ENCODE assay signal across 9 mouse cellular contexts in the genomic region with DNA sequence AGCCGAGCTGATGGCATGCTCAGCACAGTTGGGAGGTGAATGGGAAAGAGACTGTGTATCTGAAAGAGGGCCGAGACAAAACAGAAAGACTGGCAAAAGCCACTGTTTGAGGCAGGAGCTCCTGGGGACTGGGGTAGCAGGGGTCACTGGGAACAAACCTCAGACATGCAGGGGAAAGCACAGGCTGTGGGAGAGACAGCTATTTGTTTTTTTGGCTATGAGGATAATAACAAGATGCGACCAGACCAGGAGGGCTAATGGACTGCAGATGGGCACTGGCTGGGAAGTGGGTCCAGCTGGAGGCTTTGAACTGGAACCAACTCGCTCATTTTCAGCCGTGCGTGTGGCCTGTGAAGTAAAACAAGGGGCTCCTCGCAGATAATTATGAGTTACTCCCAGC. TPM values are rescaled to one million over a fixed set of nuclear protein-coding genes. Genes with fewer than 3 reads are reported as not detected.
DNase-seq lines count a peak whose midpoint lies in the region; ATAC-seq and TF ChIP-seq lines count a peak whose summit lies in the region.
"Had no signal": no experiment of that assay in that cellular context is flagged by ENCODE, and none has a peak within 500 bp of the region (broad histone marks: within the 10 kb centered on the region; RNA-seq: fewer than 3 reads in every experiment).

No protein-coding gene starts in this region.

- H3K4me3 ChIP-seq in lung, embryonic 16.5 days (ENCODE audit: low read length), result no peak overlapping the region
- H3K4me3 ChIP-seq in lung, postnatal 0 days (ENCODE audit: low read depth, low read length), result no peak overlapping the region
- H3K4me3 ChIP-seq in embryonic facial prominence, embryonic 10.5 days, result no peak overlapping the region
- H3K4me3 ChIP-seq in hindbrain, embryonic 15.5 days, result no peak overlapping the region
- no peak overlapping the region for H3K4me3 ChIP-seq in thymus, adult 2 months (ENCODE audit: control insufficient read depth, insufficient read depth, low read length)
- H3K4me3 ChIP-seq: heart, embryonic 15.5 days had no signal

- H3K36me3 ChIP-seq in lung, embryonic 16.5 days (ENCODE audit: control insufficient read depth, insufficient read depth, low read length), result peaks cover 2% of the 10 kb centered on the region
- peaks cover 5% of the 10 kb centered on the region; the same call in 1 of the 2 replicates for H3K36me3 ChIP-seq in lung, postnatal 0 days (ENCODE audit: insufficient read depth, low read length)
- H3K36me3 ChIP-seq in embryonic facial prominence, embryonic 10.5 days (replicated peaks), result peaks cover 20% of the 10 kb centered on the region
- H3K36me3 ChIP-seq in hindbrain, embryonic 15.5 days, result peaks cover 10% of the 10 kb centered on the region
- H3K36me3 ChIP-seq in thymus, adult 2 months (ENCODE audit: control insufficient read depth, insufficient read depth, low read length), result no peaks in the 10 kb centered on the region

- no peak for TF ChIP-seq EP300 in lung, postnatal 0 days (IDR thresholded peaks at IDR 0.05)

- no peaks in the 10 kb centered on the region for H3K27me3 ChIP-seq in lung, embryonic 16.5 days (ENCODE audit: control insufficient read depth, insufficient read depth, low read depth, low read length)
- no peaks in the 10 kb centered on the region for H3K27me3 ChIP-seq in lung, postnatal 0 days (replicated peaks; ENCODE audit: insufficient read depth, low read length)
- no peaks in the 10 kb centered on the region for H3K27me3 ChIP-seq in embryonic facial prominence, embryonic 10.5 days (replicated peaks; ENCODE audit: low read depth, poor library complexity, severe bottlenecking)
- H3K27me3 ChIP-seq in hindbrain, embryonic 15.5 days, result no peaks in the 10 kb centered on the region
- H3K27me3 ChIP-seq in thymus, adult 2 months (ENCODE audit: control insufficient read depth, insufficient read depth, low read length), result no peaks in the 10 kb centered on the region
- H3K27me3 ChIP-seq: heart, embryonic 15.5 days had no signal

- H3K27ac ChIP-seq in lung, embryonic 16.5 days (ENCODE audit: low read length), result no peak overlapping the region
- H3K27ac ChIP-seq in lung, postnatal 0 days (ENCODE audit: low read length), result no peak overlapping the region
- H3K27ac ChIP-seq in embryonic facial prominence, embryonic 10.5 days (replicated peaks), result peak overlapping the region; percentile 67
- no peak overlapping the region for H3K27ac ChIP-seq in hindbrain, embryonic 15.5 days (replicated peaks)
- H3K27ac ChIP-seq in thymus, adult 2 months (ENCODE audit: control insufficient read depth, insufficient read depth, low read length), result no peak overlapping the region
- H3K27ac ChIP-seq: heart, embryonic 15.5 days had no signal

- no peak for TF ChIP-seq CTCF in lung, postnatal 0 days (IDR thresholded peaks at IDR 0.05)
- no peak for TF ChIP-seq CTCF in thymus, adult 2 months (IDR thresholded peaks at IDR 0.05; ENCODE audit: borderline replicate concordance, control insufficient read depth, extremely low read depth, insufficient read depth, low read length, poor library complexity)

- 28% methylated on average over 7 of the region's 7 CpGs for WGBS in lung, embryonic 16.5 days
- WGBS in lung, postnatal 0 days, result 36% methylated on average over 7 of the region's 7 CpGs
- whole genome bisulfite sequencing in embryonic facial prominence, embryonic 10.5 days, result 9% methylated on average over 7 of the region's 7 CpGs
- WGBS in hindbrain, embryonic 15.5 days, result 6% methylated on average over 7 of the region's 7 CpGs
- 82% methylated on average over 7 of the region's 7 CpGs for WGBS in thymus, adult 2 months

- DNase-seq in lung, postnatal 0 days (ENCODE audit: low spot score), result no peak
- peak; percentile 77 for DNase-seq in embryonic facial prominence, embryonic 10.5 days (ENCODE audit: low spot score)
- DNase-seq in retina, embryonic 14.5 days (ENCODE audit: low spot score), result peak; percentile 61
- no peak for DNase-seq in thymus, adult 18-20 months
- DNase-seq in thymus, adult 2 months, result no peak

- H3K4me2 ChIP-seq in lung, embryonic 16.5 days (ENCODE audit: low read depth, low read length), result no peak overlapping the region
- no peak overlapping the region for H3K4me2 ChIP-seq in lung, postnatal 0 days (replicated peaks; ENCODE audit: low read depth, low read length)
- no peak overlapping the region for H3K4me2 ChIP-seq in hindbrain, embryonic 15.5 days
- H3K4me2 ChIP-seq: heart, embryonic 15.5 days had no signal

- TF ChIP-seq POLR2A in thymus, adult 2 months (IDR thresholded peaks at IDR 0.05; ENCODE audit: control insufficient read depth, extremely low read depth, insufficient read depth, low read length, poor library complexity), result no peak

- no peaks in the 10 kb centered on the region for H3K9me3 ChIP-seq in lung, embryonic 16.5 days (ENCODE audit: control insufficient read depth, low read length)
- no peaks in the 10 kb centered on the region for H3K9me3 ChIP-seq in lung, postnatal 0 days (ENCODE audit: low read length)
- H3K9me3 ChIP-seq in embryonic facial prominence, embryonic 10.5 days, result no peaks in the 10 kb centered on the region
- no peaks in the 10 kb centered on the region for H3K9me3 ChIP-seq in hindbrain, embryonic 15.5 days
- H3K9me3 ChIP-seq: heart, embryonic 15.5 days had no signal

- peak; percentile 45 for ATAC-seq in lung, embryonic 16.5 days (ENCODE audit: low read depth)
- no peak for ATAC-seq in lung, postnatal 0 days
- ATAC-seq in hindbrain, embryonic 15.5 days (ENCODE audit: low FRiP score, low read depth), result peak; percentile 28; the same call in 1 of the 2 replicates
- no peak for ATAC-seq in CD4-positive, CD25-positive, alpha-beta regulatory T cell, adult 4 months

- H3K4me1 ChIP-seq in lung, embryonic 16.5 days (replicated peaks; ENCODE audit: control insufficient read depth, insufficient read depth, low read length), result no peaks in the 10 kb centered on the region
- H3K4me1 ChIP-seq in lung, postnatal 0 days (ENCODE audit: insufficient read depth, low read depth, low read length), result no peaks in the 10 kb centered on the region
- peaks cover 39% of the 10 kb centered on the region for H3K4me1 ChIP-seq in embryonic facial prominence, embryonic 10.5 days
- H3K4me1 ChIP-seq in hindbrain, embryonic 15.5 days (replicated peaks), result peaks cover 7% of the 10 kb centered on the region
- no peaks in the 10 kb centered on the region for H3K4me1 ChIP-seq in thymus, adult 2 months (replicated peaks; ENCODE audit: control insufficient read depth, insufficient read depth, low read length)

- no peak overlapping the region for H3K9ac ChIP-seq in lung, embryonic 16.5 days (ENCODE audit: low read length)
- H3K9ac ChIP-seq in lung, postnatal 0 days (replicated peaks; ENCODE audit: low read depth), result no peak overlapping the region
- no peak overlapping the region for H3K9ac ChIP-seq in hindbrain, embryonic 15.5 days
- H3K9ac ChIP-seq: heart, embryonic 15.5 days had no signal

RNA-seq across cellular contexts. Expression of a gene that starts 52.9 kb away (rescaled TPM):
- polyA plus RNA-seq in lung, embryonic 16.5 days (2015; fragmentation: Nextera tagmentation; extraction: Ambion mirVana), result 0.34 and 0.40 TPM in 2 replicates
- 0.04 and 0.10 TPM in 2 replicates for polyA plus RNA-seq in lung, postnatal 0 days (2015; fragmentation: Nextera tagmentation; extraction: Ambion mirVana)
- 9.5 and 15.1 TPM in 2 replicates for polyA plus RNA-seq in embryonic facial prominence, embryonic 10.5 days (2016; fragmentation: Nextera tagmentation; extraction: Ambion mirVana)
- 0.41 and 0.49 TPM in 2 replicates for polyA plus RNA-seq in hindbrain, embryonic 15.5 days (2015; fragmentation: Nextera tagmentation; extraction: Ambion mirVana)
- 0.06 and 0.07 TPM in 2 replicates for polyA plus RNA-seq in thymus, adult 2 months (2012; rRNA removed)
- under 1 TPM in 1 of 2 experiments, not detected in 1; 0.04 TPM for polyA plus RNA-seq in CD4-positive, CD25-positive, alpha-beta regulatory T cell, adult 4 months (2017; shearing (Covaris generic))

Comparison
In these comparisons a context has a peak if more than half of its experiments do, and no peak if none do; other contexts are left out.
1. ATAC-seq: peak in lung, embryonic 16.5 days (single experiment) and hindbrain, embryonic 15.5 days (single experiment); none in lung, postnatal 0 days (single experiment) and CD4-positive, CD25-positive, alpha-beta regulatory T cell, adult 4 months (single experiment).
2. DNase-seq: peak in embryonic facial prominence, embryonic 10.5 days (single experiment) and retina, embryonic 14.5 days (single experiment); none in lung, postnatal 0 days (single experiment), thymus, adult 18-20 months (0 of 2) and thymus, adult 2 months (single experiment).